Comparison of ENCODE assay signal across 20 mouse cellular contexts in genomic region chr7:124239903-124240647, GRCm38 (mm10).
DNase-seq lines count a peak whose midpoint lies in the region; ATAC-seq and TF ChIP-seq lines count a peak whose summit lies in the region.
"Had no signal": no experiment of that assay in that cellular context is flagged by ENCODE, and none has a peak within 500 bp of the region (broad histone marks: within the 10 kb centered on the region; RNA-seq: fewer than 3 reads in every experiment).

No protein-coding gene starts in this region.

- peaks cover 21% of the 10 kb centered on the region for H3K4me1 ChIP-seq in midbrain, embryonic 12.5 days
- peaks cover 13% of the 10 kb centered on the region for H3K4me1 ChIP-seq in midbrain, embryonic 16.5 days (ENCODE audit: control insufficient read depth, insufficient read depth, low read length)
- H3K4me1 ChIP-seq in hindbrain, postnatal 0 days (ENCODE audit: insufficient read depth, low read length): no peaks in the 10 kb centered on the region; the same call in 1 of the 2 replicates
- peaks cover 20% of the 10 kb centered on the region for H3K4me1 ChIP-seq in neural tube, embryonic 15.5 days
- H3K4me1 ChIP-seq: stomach, embryonic 15.5 days had no signal

- WGBS in midbrain, embryonic 12.5 days: 30% methylated on average over 7 of the region's 7 CpGs
- WGBS in midbrain, embryonic 16.5 days: 13% methylated on average over 7 of the region's 7 CpGs
- WGBS in hindbrain, postnatal 0 days: 17% methylated on average over 7 of the region's 7 CpGs
- WGBS in neural tube, embryonic 15.5 days: 7% methylated on average over 7 of the region's 7 CpGs

- DNase-seq in embryo, embryonic 11 days: peak; percentile 33
- no peak for DNase-seq in embryo, embryonic 9.5 days (ENCODE audit: extremely low spot score)
- DNase-seq in hindbrain, postnatal 0 days (ENCODE audit: low spot score): peak; percentile 10
- DNase-seq in heart, adult 8-10 months (ENCODE audit: low spot score): no peak
- no peak for DNase-seq in urinary bladder, adult 2 months (ENCODE audit: low spot score)
- DNase-seq: adrenal gland, adult 8-10 months; cerebellum, adult 9-10 months; heart, postnatal 14 days; kidney, adult 9 months; kidney, postnatal 36 days; liver; lung, postnatal 10 days; thymus, adult 2 months had no signal

- no peak overlapping the region for H3K27ac ChIP-seq in midbrain, embryonic 12.5 days (replicated peaks)
- no peak overlapping the region for H3K27ac ChIP-seq in midbrain, embryonic 16.5 days (ENCODE audit: low read length)
- no peak overlapping the region for H3K27ac ChIP-seq in hindbrain, postnatal 0 days
- H3K27ac ChIP-seq in neural tube, embryonic 15.5 days (replicated peaks): peak overlapping the region; percentile 49; the same call in 1 of the 2 replicates
- H3K27ac ChIP-seq: stomach, embryonic 15.5 days had no signal

- 0 out of 2 replicates have a peak, but pooled peaks cover 4% of the 10 kb centered on the region for H3K27me3 ChIP-seq in midbrain, embryonic 12.5 days
- H3K27me3 ChIP-seq in midbrain, embryonic 16.5 days (ENCODE audit: control insufficient read depth, insufficient read depth, low read depth, low read length): no peaks in the 10 kb centered on the region
- no peaks in the 10 kb centered on the region for H3K27me3 ChIP-seq in hindbrain, postnatal 0 days (ENCODE audit: insufficient read depth, low read length)
- H3K27me3 ChIP-seq in neural tube, embryonic 15.5 days (replicated peaks): no peaks in the 10 kb centered on the region
- H3K27me3 ChIP-seq: heart, embryonic 12.5 days; Patski; stomach, embryonic 15.5 days had no signal

- H3K9ac ChIP-seq in midbrain, embryonic 12.5 days (replicated peaks): no peak overlapping the region
- no peak overlapping the region for H3K9ac ChIP-seq in midbrain, embryonic 16.5 days (ENCODE audit: low read depth, low read length)
- no peak overlapping the region for H3K9ac ChIP-seq in hindbrain, postnatal 0 days (replicated peaks; ENCODE audit: low read length)
- no peak overlapping the region for H3K9ac ChIP-seq in neural tube, embryonic 15.5 days (replicated peaks)
- H3K9ac ChIP-seq: heart, embryonic 12.5 days; stomach, embryonic 15.5 days had no signal

- peak; percentile 76 for ATAC-seq in midbrain, embryonic 12.5 days (ENCODE audit: low FRiP score, low read depth)
- ATAC-seq in midbrain, embryonic 16.5 days: no peak; the same call in 1 of the 2 replicates
- no peak for ATAC-seq in hindbrain, postnatal 0 days
- peak; percentile 86 for ATAC-seq in neural tube, embryonic 15.5 days (ENCODE audit: low FRiP score)
- ATAC-seq: CD4-positive, CD25-positive, alpha-beta regulatory T cell, adult 4 months; Patski had no signal

- H3K9me3 ChIP-seq in midbrain, embryonic 12.5 days: no peaks in the 10 kb centered on the region
- H3K9me3 ChIP-seq in midbrain, embryonic 16.5 days (replicated peaks; ENCODE audit: control insufficient read depth, low read length, poor library complexity, severe bottlenecking): no peaks in the 10 kb centered on the region
- no peaks in the 10 kb centered on the region for H3K9me3 ChIP-seq in hindbrain, postnatal 0 days (ENCODE audit: low read length)
- H3K9me3 ChIP-seq in neural tube, embryonic 15.5 days (replicated peaks): no peaks in the 10 kb centered on the region
- H3K9me3 ChIP-seq: heart, embryonic 12.5 days; stomach, embryonic 15.5 days had no signal

- no peak overlapping the region for H3K4me3 ChIP-seq in midbrain, embryonic 12.5 days
- no peak overlapping the region for H3K4me3 ChIP-seq in midbrain, embryonic 16.5 days (ENCODE audit: low read depth, low read length)
- H3K4me3 ChIP-seq in hindbrain, postnatal 0 days (ENCODE audit: low read length): no peak overlapping the region
- H3K4me3 ChIP-seq in neural tube, embryonic 15.5 days (replicated peaks): no peak overlapping the region
- H3K4me3 ChIP-seq: heart, embryonic 12.5 days; stomach, embryonic 15.5 days had no signal

- TF ChIP-seq CTCF in hindbrain, postnatal 0 days (IDR thresholded peaks at IDR 0.05; ENCODE audit: low read depth): no peak

- H3K4me2 ChIP-seq in midbrain, embryonic 12.5 days (replicated peaks): no peak overlapping the region
- H3K4me2 ChIP-seq in midbrain, embryonic 16.5 days (ENCODE audit: low read length): no peak overlapping the region
- no peak overlapping the region for H3K4me2 ChIP-seq in hindbrain, postnatal 0 days (ENCODE audit: low read depth, low read length)
- no peak overlapping the region for H3K4me2 ChIP-seq in neural tube, embryonic 15.5 days
- H3K4me2 ChIP-seq: heart, embryonic 12.5 days; stomach, embryonic 15.5 days had no signal

- no peaks in the 10 kb centered on the region for H3K36me3 ChIP-seq in midbrain, embryonic 12.5 days
- no peaks in the 10 kb centered on the region for H3K36me3 ChIP-seq in midbrain, embryonic 16.5 days (ENCODE audit: control insufficient read depth, insufficient read depth, low read length)
- no peaks in the 10 kb centered on the region for H3K36me3 ChIP-seq in hindbrain, postnatal 0 days (ENCODE audit: insufficient read depth, low read length)
- no peaks in the 10 kb centered on the region for H3K36me3 ChIP-seq in neural tube, embryonic 15.5 days
- H3K36me3 ChIP-seq: heart, embryonic 12.5 days; stomach, embryonic 15.5 days had no signal

Comparison
In these comparisons a context has a peak if more than half of its experiments do, and no peak if none do; other contexts are left out.
1. DNase-seq: peak in embryo, embryonic 11 days (single experiment) and hindbrain, postnatal 0 days (single experiment); none in embryo, embryonic 9.5 days (single experiment), heart, adult 8-10 months (single experiment) and urinary bladder, adult 2 months (single experiment).
2. ATAC-seq: peak in midbrain, embryonic 12.5 days (single experiment) and neural tube, embryonic 15.5 days (single experiment); none in midbrain, embryonic 16.5 days (single experiment) and hindbrain, postnatal 0 days (single experiment).